Mouse (Mus musculus) forebrain, postnatal 0 days (tissue): Measurements from ENCODE around the gene Tbxas1. TPM values are rescaled to one million over a fixed set of nuclear protein-coding genes. Genes with fewer than 3 reads are reported as not detected.

Experiments
- ATAC-seq: fragments of 200-750 bp; cut with Nextera tagmentation; 2 replicates; pipeline ENCODE4 v1.8.0; 2017; ENCODE audit warnings: mild to moderate bottlenecking, moderate library complexity
- DNase-seq: peaks from one replicate; pipeline ENCODE4 v3.0.0-alpha.2; 2015
- H3K27ac ChIP-seq: fragments of 300-500 bp; sonication (generic); 2 replicates; pipeline ENCODE4 v1.5.1; 2014; ENCODE audit warnings: low read depth, mild to moderate bottlenecking, antibody characterized with exemption, low read length, moderate library complexity, mixed read lengths
- H3K27me3 ChIP-seq: fragments of 300-500 bp; sonication (generic); 2 replicates; pipeline ENCODE4 v1.6.1; 2014; ENCODE audit warnings: mild to moderate bottlenecking, low read length, mixed read lengths; ENCODE audit not compliant: insufficient read depth
- H3K36me3 ChIP-seq: fragments of 300-500 bp; sonication (generic); 2 replicates; pipeline ENCODE4 v1.6.1; 2014; ENCODE audit warnings: mild to moderate bottlenecking, moderate library complexity; ENCODE audit not compliant: insufficient read depth
- H3K4me1 ChIP-seq: fragments of 300-500 bp; sonication (generic); 2 replicates; pipeline ENCODE4 v1.6.1; 2014; ENCODE audit warnings: antibody characterized with exemption; ENCODE audit not compliant: insufficient read depth
- H3K4me2 ChIP-seq: fragments of 300-500 bp; sonication (generic); 2 replicates; pipeline ENCODE4 v1.6.1; 2014; ENCODE audit warnings: low read depth, mild to moderate bottlenecking, moderate library complexity
- H3K4me3 ChIP-seq: fragments of 300-500 bp; sonication (generic); 2 replicates; pipeline ENCODE4 v1.5.1; 2014; ENCODE audit warnings: low read depth, low read length, mixed read lengths
- H3K9ac ChIP-seq: fragments of 300-500 bp; sonication (generic); 2 replicates; pipeline ENCODE4 v1.6.1; 2014; ENCODE audit warnings: mild to moderate bottlenecking
- H3K9me3 ChIP-seq: fragments of 300-500 bp; sonication (generic); 2 replicates; pipeline ENCODE4 v1.6.1; 2016; ENCODE audit warnings: low read length
- CTCF ChIP-seq: sonication (generic); IDR thresholded peaks from 2 replicates; pipeline ENCODE4 v1.5.1; 2016; ENCODE audit warnings: antibody characterized with exemption, control low read depth, low read depth
- whole genome bisulfite sequencing: fragments of 180-500 bp; shearing (Covaris S2); extraction: QIAGEN DNeasy Blood & Tissue Kit; methylation state at CpG from one replicate; pipeline ENCODE4 v1.1.7; 2014; 5-methylcytosine and 5-hydroxymethylcytosine counted together
- polyA plus RNA-seq: library from polyadenylated mRNA; unstranded; fragments of >200 nt; fragmentation: Nextera tagmentation; extraction: Ambion mirVana; gene quantifications from 2 replicates; pipeline ENCODE4 v1.2.1, GENCODE M21; 2015
- total RNA-seq: library from RNA; depleted of rRNA; stranded (reverse); fragments of >200 nt; gene quantifications from 2 replicates; pipeline ENCODE4 v1.2.3, GENCODE M21; 2014

The Tbxas1 gene
- total and polyA plus RNA-seq, 2 experiments from 2014 or later = 1.5 to 2.0 TPM

DNA sequence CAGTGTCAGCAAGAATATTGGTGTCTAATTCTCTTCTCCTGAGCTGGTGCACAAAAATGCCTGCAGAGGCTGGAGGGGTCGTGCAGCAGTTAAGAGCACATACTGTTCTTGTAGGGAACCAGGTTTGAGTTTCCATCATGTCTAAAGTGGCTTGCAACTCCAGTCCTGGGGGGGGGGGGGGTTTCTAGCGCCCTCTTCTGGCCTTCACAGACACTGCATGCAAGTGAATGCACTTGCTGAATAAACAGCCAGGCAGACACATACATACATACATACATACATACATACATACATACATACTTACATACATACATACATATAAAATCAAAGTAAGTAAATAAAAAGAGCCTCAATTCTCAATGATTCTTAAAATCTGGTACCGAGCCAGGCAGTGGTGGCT lies 183.2 kb downstream of the Tbxas1 start:
- Histone ChIP-seq H3K4me2 (no peak overlapping the region), H3K4me3 (no peak overlapping the region), H3K27me3 (no peaks in the 10 kb centered on the region), H3K36me3 (no peaks in the 10 kb centered on the region), H3K9me3 (no peaks in the 10 kb centered on the region), H3K27ac (no peak overlapping the region), H3K9ac (no peak overlapping the region), H3K4me1 (0 out of 2 replicates have a peak, but pooled peaks cover 6% of the 10 kb centered on the region)
- peak; percentile 58 for TF ChIP-seq CTCF
- WGBS = 68% methylated on average over 3 of the region's 3 CpGs
- ATAC-seq (no peak), DNase-seq (no peak)

DNA sequence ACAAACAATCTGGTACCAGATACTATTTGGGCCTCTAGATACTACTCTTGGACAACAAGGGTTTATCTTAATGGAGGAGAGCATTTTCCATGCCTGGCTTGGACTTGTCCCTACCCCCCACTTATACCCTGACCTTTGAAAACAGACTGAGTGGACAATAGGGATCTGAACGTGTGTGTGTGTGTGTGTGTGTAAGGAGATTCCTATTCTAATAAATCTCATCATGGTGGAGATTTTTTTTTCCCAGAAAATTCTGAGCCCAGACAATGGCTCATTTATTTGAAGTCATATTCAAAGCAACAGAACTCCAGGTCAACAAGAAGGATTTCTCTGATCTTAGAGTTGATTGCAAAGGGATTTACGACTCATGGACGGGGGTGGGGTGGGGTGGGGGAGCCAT lies 183.7 kb downstream of the Tbxas1 start:
- Histone ChIP-seq H3K4me1 (0 out of 2 replicates have a peak, but pooled peaks cover 6% of the 10 kb centered on the region), H3K36me3 (no peaks in the 10 kb centered on the region), H3K4me2 (no peak overlapping the region), H3K27me3 (no peaks in the 10 kb centered on the region), H3K4me3 (no peak overlapping the region), H3K9me3 (no peaks in the 10 kb centered on the region), H3K9ac (no peak overlapping the region), H3K27ac (no peak overlapping the region)
- TF ChIP-seq CTCF = no peak
- 79% methylated on average over 3 of the region's 3 CpGs for WGBS
- DNase-seq (no peak), ATAC-seq (no peak)

DNA sequence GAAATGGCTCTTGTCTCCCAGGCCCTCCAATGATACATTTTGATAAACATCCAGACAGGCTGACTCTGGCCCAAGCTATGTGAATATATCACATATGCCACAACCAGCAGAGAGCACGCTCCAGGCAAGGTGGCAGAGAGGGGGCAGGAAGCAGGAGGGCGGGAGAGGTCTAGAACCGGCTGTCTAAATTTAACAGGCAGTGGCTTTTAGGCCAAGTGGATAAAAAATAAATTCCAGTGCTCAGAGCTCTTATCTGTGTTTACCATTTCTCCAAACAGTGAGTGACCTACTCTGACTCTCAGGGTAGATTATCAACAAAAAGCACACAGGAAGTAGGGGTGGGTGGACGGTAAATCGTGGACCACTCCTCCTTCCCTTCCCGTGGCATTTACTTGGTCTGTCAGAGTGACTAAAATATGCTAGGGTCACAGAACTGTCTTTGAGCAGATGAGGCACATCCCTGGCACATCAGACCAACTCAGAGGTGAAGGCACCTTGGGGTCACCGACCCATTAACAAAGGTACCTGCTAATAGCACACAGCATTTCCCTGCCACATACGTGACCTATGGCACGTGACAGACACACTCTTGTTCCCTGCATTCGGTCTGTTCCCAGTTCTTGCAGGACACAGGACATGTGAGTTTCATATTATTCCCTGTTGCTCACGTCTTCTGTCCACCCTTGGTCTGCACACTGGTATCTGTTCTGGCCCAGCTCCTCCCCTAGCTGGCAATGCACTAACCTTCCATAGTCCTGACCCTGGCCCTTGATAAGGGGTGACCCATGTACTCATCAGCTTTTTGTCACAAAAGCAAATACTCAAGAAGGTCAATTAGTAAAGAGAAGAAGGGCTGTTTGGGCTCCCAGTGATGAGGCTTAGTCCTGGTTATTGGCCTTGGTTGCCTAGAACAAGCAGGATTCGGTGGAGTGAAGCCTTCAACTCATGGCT lies 184.6 kb downstream of the Tbxas1 start:
- Histone ChIP-seq H3K9ac (no peak overlapping the region), H3K9me3 (no peaks in the 10 kb centered on the region), H3K27me3 (no peaks in the 10 kb centered on the region), H3K4me1 (0 out of 2 replicates have a peak, but pooled peaks cover under 1% of the 10 kb centered on the region), H3K4me2 (no peak overlapping the region), H3K36me3 (no peaks in the 10 kb centered on the region), H3K27ac (no peak overlapping the region), H3K4me3 (no peak overlapping the region)
- TF ChIP-seq CTCF = no peak
- DNase-seq (no peak), ATAC-seq (no peak)
- 89% methylated on average over 12 of the region's 12 CpGs for WGBS

DNA sequence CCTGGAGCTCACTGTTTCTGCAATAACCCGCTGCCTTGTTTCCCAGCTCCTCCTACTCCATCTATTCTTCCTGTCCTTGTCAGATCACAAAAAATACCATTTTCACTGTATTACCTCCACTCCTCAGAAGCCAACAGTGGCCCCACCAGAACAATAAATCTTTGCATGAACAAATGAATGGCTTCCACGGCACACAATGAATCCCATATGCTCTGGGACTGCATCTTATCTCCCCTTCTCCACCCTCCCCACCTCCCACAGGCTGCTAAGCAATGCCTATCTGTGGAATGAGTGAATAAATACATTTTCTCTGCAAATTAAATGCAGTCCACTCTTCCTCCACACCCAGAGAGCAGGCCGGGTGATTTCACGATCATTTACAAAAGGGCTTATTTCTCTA lies 186.0 kb downstream of the Tbxas1 start:
- Histone ChIP-seq H3K4me1 (no peaks in the 10 kb centered on the region), H3K4me3 (no peak overlapping the region), H3K9me3 (no peaks in the 10 kb centered on the region), H3K27me3 (no peaks in the 10 kb centered on the region), H3K36me3 (no peaks in the 10 kb centered on the region), H3K9ac (no peak overlapping the region), H3K4me2 (no peak overlapping the region), H3K27ac (no peak overlapping the region)
- ATAC-seq = no peak
- no peak for TF ChIP-seq CTCF
- no peak for DNase-seq
- WGBS = 36% methylated on average over 4 of the region's 4 CpGs

DNA sequence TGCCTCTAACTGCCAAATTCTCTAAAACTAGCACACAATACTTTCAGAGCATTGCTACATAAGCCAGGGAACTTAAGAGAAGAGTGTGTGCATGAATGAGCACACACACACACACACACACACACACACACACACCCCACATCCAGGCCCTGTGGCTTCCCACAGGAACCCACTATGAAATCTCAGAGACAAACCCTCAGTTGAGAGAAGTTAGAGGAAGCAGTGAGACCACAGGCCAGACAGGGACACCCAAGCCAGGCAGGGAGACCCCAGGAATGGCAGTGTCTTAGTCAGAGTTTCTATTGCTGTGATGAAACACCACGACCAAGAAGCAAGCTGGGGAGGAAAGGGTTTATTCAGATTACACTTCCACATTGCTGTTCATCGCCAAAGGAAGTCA lies 188.3 kb downstream of the Tbxas1 start:
- no peak overlapping the region for H3K9ac ChIP-seq
- no peak overlapping the region for H3K4me3 ChIP-seq
- no peaks in the 10 kb centered on the region for H3K4me1 ChIP-seq
- no peaks in the 10 kb centered on the region for H3K27me3 ChIP-seq
- H3K9me3 ChIP-seq = no peaks in the 10 kb centered on the region
- H3K27ac ChIP-seq = no peak overlapping the region
- no peak overlapping the region for H3K4me2 ChIP-seq
- no peak for ATAC-seq
- no peak for DNase-seq
- no peak for TF ChIP-seq CTCF
- no peaks in the 10 kb centered on the region for H3K36me3 ChIP-seq
- WGBS = 67% methylated on average over 2 of the region's 2 CpGs

DNA sequence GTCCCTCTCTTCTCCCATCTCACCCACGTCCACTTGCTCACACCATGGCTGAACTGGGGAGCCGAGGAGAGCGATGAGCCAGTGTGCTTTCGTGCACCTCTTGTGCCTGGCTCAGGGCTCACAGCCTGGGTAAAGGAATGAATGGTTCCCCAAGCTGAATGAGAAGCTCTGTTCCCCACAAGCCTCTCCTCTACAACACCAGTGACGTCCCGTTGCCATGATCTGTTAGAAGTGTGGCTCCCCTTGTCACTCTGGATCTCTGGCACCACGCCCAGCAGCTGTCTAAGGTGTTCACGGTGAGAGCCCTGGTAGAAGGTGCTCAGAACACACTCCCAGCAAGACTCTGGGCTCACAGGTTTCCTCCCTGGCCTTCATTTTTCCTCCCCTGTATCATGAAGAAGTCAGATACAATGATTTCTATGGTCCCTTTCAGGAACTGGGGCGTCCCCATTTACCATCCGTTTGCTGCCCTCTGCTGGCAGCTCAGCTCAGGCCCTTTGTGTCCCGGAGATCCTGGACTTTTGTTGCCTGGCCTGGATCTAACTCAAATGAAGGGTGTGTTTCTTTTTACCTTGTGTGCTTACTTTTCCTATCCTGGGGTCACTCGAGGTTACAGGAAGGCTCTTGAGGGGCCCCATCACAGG lies 191.9 kb downstream of the Tbxas1 start:
- DNase-seq = peak; percentile 93
- peak; percentile 95 for TF ChIP-seq CTCF
- Histone ChIP-seq H3K4me3 (no peak overlapping the region), H3K9ac (no peak overlapping the region), H3K27ac (no peak overlapping the region), H3K9me3 (no peaks in the 10 kb centered on the region), H3K4me1 (no peaks in the 10 kb centered on the region), H3K27me3 (no peaks in the 10 kb centered on the region), H3K4me2 (no peak overlapping the region), H3K36me3 (no peaks in the 10 kb centered on the region)
- WGBS = 36% methylated on average over 12 of the region's 12 CpGs
- peak; percentile 83 for ATAC-seq

DNA sequence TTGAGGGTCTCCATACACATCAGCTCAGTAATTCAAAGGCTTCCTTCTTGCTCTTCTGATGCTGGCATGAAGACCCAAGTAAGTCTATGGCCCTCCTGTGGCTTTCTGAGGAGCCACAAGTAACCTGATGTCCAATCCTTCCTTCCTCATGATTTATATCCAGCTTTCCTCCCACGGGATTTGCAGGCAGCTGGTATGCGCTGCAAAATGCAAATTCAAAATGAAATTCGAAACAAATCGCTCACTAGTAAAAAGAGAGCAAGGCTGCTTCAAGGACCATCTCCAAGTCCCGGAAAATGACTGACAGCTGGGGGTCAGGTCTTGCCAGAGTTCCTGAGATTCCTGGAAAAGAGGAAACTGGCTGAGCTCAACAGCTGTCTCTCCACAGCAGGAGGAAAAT lies 197.5 kb downstream of the Tbxas1 start:
- no peak for TF ChIP-seq CTCF
- DNase-seq (no peak), ATAC-seq (no peak)
- no peaks in the 10 kb centered on the region for H3K4me1 ChIP-seq
- no peak overlapping the region for H3K4me3 ChIP-seq
- H3K27ac ChIP-seq = no peak overlapping the region
- 39% methylated on average over 5 of the region's 5 CpGs for WGBS
- no peak overlapping the region for H3K4me2 ChIP-seq
- H3K9me3 ChIP-seq = no peaks in the 10 kb centered on the region
- H3K36me3 ChIP-seq = no peaks in the 10 kb centered on the region
- H3K27me3 ChIP-seq = no peaks in the 10 kb centered on the region
- H3K9ac ChIP-seq = 0 out of 2 replicates have a peak overlapping the region, but pooled peaks have one; percentile 14
